Mouse (Mus musculus): Measurements from ENCODE around the gene Dph5. TPM values are rescaled to one million over a fixed set of nuclear protein-coding genes. Genes with fewer than 3 reads are reported as not detected.
A peak's percentile ranks its signal among the peaks of the same experiment; 100 is the strongest.
"Not testable (repeated sequence)": the region's sequence is repeated elsewhere in the genome, so short reads cannot be mapped to it uniquely, and the experiment has no call there.

The Dph5 gene
- total RNA-seq (2021) = 10 to 100 TPM; 12.3 to 13.5 TPM
- long read RNA-seq, transcript Dph5-201 (8 exons, 1,576 nt) = major isoform, 5 of 8 reads
- long read RNA-seq, partial matches to known transcripts = 1 of 8 reads
- long read RNA-seq, other reads (novel, unspliced or antisense) = 1 of 8 reads

GRCm38 (mm10) chr3:115887427-115888309, at the start of gene Dph5:
TSS of gene Dph5 (plus strand) at chr3:115887837.
- DNase-seq (ENCODE audit: low spot score in 2 of 2) = peak; percentile 90 to 93

GRCm38 (mm10) chr3:115844566-115844965, 43.1 kb upstream of the Dph5 start:
- DNase-seq (ENCODE audit: low spot score in 2 of 2) = no peak

- DNase-seq (ENCODE audit: low spot score in 2 of 2) = no peak
These were observed 42.5 kb upstream of the Dph5 start for GRCm38 (mm10) chr3:115845032-115845618.

- no peak for DNase-seq (ENCODE audit: low spot score in 2 of 2)
These were observed 41.9 kb upstream of the Dph5 start for GRCm38 (mm10) chr3:115845724-115846123.

GRCm38 (mm10) chr3:115846153-115846552, 41.5 kb upstream of the Dph5 start:
- no peak for DNase-seq (ENCODE audit: low spot score in 2 of 2)

- DNase-seq (ENCODE audit: low spot score in 2 of 2) = no peak
These were observed 38.8 kb upstream of the Dph5 start for GRCm38 (mm10) chr3:115848686-115849480.

- DNase-seq (ENCODE audit: low spot score in 2 of 2) = peak in 1 of 2 experiments; percentile 4
These were observed 36.7 kb upstream of the Dph5 start for GRCm38 (mm10) chr3:115850946-115851345.

- DNase-seq (ENCODE audit: low spot score in 2 of 2) = no peak
These were observed 32.9 kb upstream of the Dph5 start for GRCm38 (mm10) chr3:115854672-115855191.

GRCm38 (mm10) chr3:115855576-115855975, 32.1 kb upstream of the Dph5 start:
- DNase-seq (ENCODE audit: low spot score in 2 of 2) = peak; percentile 5 to 30

GRCm38 (mm10) chr3:115856484-115857022, 31.1 kb upstream of the Dph5 start:
- peak in 1 of 2 experiments; percentile 6 for DNase-seq (ENCODE audit: low spot score in 2 of 2)

GRCm38 (mm10) chr3:115857436-115857835, 30.2 kb upstream of the Dph5 start:
- no peak for DNase-seq (ENCODE audit: low spot score in 2 of 2)

GRCm38 (mm10) chr3:115858822-115859221, 28.8 kb upstream of the Dph5 start:
- no peak for DNase-seq (ENCODE audit: low spot score in 2 of 2)

- not testable (repeated sequence) for DNase-seq (ENCODE audit: low spot score in 2 of 2)
These were observed 26.9 kb upstream of the Dph5 start for GRCm38 (mm10) chr3:115860780-115861179.

GRCm38 (mm10) chr3:115863487-115863886, 24.1 kb upstream of the Dph5 start:
- DNase-seq (ENCODE audit: low spot score in 2 of 2) = no peak

- DNase-seq (ENCODE audit: low spot score in 2 of 2) = no peak
These were observed 20.5 kb upstream of the Dph5 start for GRCm38 (mm10) chr3:115867150-115867549.

- no peak for DNase-seq (ENCODE audit: low spot score in 2 of 2)
These were observed 19.7 kb upstream of the Dph5 start for GRCm38 (mm10) chr3:115867901-115868300.

- no peak for DNase-seq (ENCODE audit: low spot score in 2 of 2)
These were observed 18.3 kb upstream of the Dph5 start for GRCm38 (mm10) chr3:115869360-115869759.

- no peak for DNase-seq (ENCODE audit: low spot score in 2 of 2)
These were observed 12.1 kb upstream of the Dph5 start for GRCm38 (mm10) chr3:115875551-115875950.

- DNase-seq (ENCODE audit: low spot score in 2 of 2) = no peak
These were observed 10.5 kb upstream of the Dph5 start for GRCm38 (mm10) chr3:115877133-115877532.

GRCm38 (mm10) chr3:115884086-115884485, 3.6 kb upstream of the Dph5 start:
- DNase-seq (ENCODE audit: low spot score in 2 of 2) = no peak
